Mouse (Mus musculus): ENCODE measurements at regions not wholly inside any gene's neighbourhood (a gene's known extent, or its start where the extent isn't known, plus 50 kb on each side); places are given as distances from the start of the nearest gene placed in this dataset.

GRCm38 (mm10) chr5:53329591-53329990, 62.7 kb downstream of the Smim20 start:
- DNase-seq (ENCODE audit: low spot score in 2 of 2) = no peak

DNA sequence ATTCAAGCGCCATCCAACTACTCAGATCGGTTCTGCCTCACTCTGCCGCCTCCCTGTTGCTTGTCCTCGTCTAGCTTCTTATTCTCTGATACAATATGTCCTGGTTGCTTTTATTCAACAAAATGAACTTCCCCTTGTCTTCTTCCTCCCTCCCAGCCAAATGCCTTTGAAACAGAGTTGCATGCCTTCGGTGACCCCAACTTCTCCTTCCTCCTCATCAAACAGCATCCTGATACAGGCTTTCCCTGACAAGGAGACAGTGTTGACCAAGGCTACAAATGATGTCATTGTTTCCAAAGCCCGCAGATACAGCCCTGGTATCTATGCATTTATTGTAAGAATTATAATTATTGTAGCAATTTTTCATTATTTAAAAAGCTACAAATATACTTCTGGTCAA, 69.8 kb downstream of the Smim20 start:
- DNase-seq (ENCODE audit: low spot score in 2 of 2) = no peak

DNA sequence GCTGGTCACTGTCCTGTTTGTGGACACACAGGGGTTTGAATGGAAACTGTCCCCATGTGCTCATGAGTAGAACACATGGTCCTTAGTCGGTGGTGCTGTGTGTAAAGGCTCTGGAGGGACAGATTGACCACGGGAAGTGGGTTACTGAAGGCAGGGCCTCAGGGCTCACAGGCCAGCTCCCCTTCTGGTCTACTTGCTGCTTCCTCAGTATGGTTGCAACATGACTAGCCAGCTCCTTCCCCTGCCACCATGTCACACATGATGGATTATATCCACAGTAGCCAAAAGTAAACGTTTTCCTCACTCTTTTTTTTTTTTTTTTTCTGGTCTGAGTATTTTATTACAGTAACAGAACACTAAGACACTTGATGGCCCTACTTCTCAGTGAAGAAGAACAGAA, 70.9 kb downstream of the Smim20 start:
- DNase-seq (ENCODE audit: low spot score in 2 of 2) = no peak

GRCm38 (mm10) chr5:53345164-53345563, 78.3 kb downstream of the Smim20 start:
- DNase-seq (ENCODE audit: low spot score in 2 of 2) = no peak

DNA sequence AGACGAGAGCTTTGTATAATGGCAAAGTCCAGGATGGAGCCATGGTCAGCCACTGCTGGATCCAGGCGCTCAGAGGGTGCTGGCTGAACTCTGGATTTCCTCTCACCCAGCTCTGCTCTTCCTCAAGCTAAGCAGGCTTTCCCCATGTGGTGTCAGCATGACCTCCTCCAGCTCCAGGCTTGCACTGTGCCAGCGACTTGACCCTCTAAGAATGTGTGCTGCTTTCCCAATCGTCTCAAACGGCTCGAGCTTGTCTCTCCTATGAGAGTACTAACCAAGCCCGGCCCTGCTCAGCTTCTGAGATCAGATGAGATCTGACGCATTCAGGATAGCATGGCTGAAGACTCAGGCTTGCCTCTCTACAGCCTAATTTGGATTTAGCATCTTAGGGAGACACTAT, 79.1 kb downstream of the Smim20 start:
- DNase-seq (ENCODE audit: low spot score in 2 of 2) = no peak

- no peak for DNase-seq (ENCODE audit: low spot score in 2 of 2)
Measured at GRCm38 (mm10) chr5:53346756-53347155, 79.9 kb downstream of the Smim20 start.

GRCm38 (mm10) chr5:53352852-53353251, 86.0 kb downstream of the Smim20 start:
- DNase-seq (ENCODE audit: low spot score in 2 of 2) = no peak

- DNase-seq (ENCODE audit: low spot score in 2 of 2) = no peak
Measured at GRCm38 (mm10) chr5:53354296-53354695, 87.4 kb downstream of the Smim20 start.

DNA sequence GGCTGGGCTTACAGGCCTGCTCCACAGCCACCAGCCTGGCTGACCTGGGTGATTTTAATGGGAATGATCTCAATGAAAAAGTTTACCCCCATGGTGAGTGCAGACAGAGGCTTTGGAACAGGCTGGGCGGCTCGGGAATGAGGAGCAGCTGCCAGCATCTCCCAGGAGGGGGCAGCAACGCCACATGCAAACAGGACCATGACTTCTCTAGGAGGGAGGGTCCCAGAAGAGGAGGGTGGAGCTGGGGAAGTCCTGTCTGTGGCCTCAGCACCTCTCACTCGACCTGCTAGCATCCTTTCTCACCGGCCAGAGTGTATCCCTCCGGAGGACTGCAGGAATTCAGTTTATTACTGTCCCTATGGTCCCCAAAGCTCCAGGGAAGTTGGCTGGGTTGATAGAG, 88.2 kb downstream of the Smim20 start:
- peak; percentile 84 to 85 for DNase-seq (ENCODE audit: low spot score in 2 of 2)

GRCm38 (mm10) chr5:53357086-53357608, 90.3 kb downstream of the Smim20 start:
- no peak for DNase-seq (ENCODE audit: low spot score in 2 of 2)

DNA sequence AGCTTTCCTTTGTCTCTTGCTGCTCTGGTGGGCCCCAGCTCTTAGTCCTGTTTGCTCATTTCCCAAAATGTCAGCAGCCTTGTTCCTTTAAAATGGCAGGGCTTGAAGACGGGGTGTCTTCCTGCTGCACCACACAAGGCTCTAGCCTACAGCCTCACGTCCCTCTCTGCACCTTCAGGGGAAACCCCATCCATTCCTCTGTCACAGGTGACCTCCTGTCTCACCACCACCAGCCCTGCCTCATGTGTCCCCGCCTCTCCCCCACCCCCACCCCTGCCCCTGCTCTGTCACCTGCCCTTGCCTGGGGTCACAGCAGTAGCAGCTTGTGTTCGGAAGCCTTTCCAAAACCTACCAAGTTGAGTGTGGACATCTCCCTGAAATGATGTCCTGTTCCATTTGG, 91.3 kb downstream of the Smim20 start:
- no peak for DNase-seq (ENCODE audit: low spot score in 2 of 2)

- DNase-seq (ENCODE audit: low spot score in 2 of 2) = no peak
Measured at GRCm38 (mm10) chr5:53359887-53360286, 93.0 kb downstream of the Smim20 start.

DNA sequence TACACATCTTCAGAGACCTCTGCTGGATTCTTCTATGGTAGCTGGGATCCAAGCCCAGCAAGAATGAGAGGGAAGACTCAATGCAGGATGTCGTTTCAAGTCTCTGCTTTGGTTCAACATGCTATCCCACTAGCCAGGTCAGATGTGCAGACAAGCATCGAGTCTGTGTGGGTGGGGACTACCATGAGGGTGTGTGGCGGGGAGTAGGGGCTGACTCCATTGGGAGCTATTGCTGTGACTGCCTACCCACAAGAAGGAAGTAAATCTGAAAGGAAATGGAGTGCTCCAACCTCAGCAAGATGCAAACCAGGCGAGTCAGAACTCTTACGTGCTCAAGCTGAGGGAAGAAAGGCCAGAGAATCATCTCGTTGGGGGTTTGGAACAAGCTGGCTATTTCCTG, 94.4 kb downstream of the Smim20 start:
- no peak for DNase-seq (ENCODE audit: low spot score in 2 of 2)

DNA sequence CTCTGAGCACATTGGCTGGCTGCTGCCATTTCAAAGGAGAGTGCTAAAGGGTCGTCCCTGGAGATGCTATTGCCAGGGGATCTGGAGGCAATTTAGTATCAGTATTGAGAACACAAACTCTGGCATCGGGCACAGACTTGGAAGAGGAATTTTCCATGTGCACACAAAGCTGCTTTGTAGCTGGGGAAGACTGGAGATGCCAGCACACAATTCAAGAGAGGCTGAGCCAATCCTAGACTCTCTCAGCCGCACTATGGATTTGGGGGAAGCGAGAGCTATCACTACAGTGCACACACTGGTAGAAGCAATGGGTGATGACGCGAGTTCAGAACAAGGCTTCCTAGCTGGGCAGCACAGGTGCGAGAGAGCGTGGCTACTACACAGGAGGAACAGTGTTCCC, 97.0 kb downstream of the Smim20 start:
- peak in 1 of 2 experiments; percentile 21 for DNase-seq (ENCODE audit: low spot score in 2 of 2)

DNA sequence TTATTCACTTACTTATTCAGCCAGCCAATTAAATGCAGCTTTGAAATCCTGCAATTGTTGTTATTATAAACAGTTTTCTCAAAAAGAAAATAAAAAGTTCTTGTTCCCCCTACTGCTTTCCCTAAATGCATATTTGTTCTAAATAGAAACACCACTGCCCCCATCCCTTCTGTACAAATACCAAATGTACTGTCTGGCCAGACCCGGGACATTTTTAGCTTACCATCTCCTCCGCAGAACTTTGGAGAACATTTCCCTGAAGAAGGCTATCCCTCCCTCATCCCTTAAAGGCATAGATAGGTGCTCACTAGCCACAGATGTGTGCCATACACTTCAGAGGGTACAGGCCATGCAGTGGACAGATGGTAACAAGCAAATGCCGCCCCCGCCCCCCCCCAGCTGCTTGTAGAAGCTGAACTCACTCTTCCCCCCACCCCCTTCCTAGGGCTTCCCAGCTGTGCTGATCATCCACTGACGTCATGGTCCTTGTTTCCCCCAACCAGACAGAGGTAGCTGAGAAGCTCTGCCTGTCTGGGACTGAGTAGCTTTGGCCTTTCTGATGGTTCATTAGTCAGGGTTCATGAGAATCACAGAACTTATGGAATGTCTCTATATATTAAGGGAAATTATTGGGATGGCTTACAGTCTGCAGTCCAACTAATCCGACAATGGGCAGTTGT, 98.9 kb upstream of the Rbpj start:
- peak in 1 of 2 experiments; percentile 28 for DNase-seq (ENCODE audit: low spot score in 2 of 2)

DNA sequence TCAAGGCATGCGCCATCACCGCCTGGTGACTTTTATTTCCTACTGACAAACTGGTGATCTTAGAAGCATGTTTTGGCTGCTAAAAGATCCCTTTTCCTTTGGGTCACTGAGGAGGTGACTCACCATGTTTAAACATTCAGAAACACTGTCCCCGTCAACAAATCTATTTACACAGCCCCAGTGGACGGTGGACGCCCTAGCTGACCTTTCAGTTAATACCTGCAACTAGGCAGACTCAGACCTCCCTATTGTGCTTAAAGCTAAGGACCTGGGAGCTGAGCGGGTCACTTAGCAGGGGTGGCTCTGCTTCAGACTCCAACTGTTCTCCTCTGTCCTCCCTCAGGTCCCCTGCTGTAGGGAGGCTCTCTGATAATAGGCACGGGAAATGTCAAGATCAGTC, 95.7 kb upstream of the Rbpj start:
- no peak for DNase-seq (ENCODE audit: low spot score in 2 of 2)

DNA sequence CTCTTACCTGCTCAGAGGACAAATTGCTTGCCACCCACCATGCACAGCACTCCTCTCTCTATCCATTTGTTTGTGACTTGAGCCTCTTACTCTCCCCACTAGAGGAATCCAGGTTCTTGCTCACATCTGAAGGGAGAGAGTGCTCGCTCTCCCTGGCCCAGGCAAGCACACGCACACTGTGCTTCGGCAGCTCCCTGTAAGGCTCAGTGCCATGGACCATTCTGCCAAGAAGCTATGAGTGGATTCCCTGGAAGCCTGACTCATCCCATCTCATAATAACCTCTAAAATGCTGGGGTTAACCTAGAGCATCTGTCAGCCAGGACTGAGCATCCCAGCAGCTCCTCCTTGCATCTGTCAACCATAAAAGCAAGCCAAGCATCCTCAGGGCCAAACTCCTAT, 94.3 kb upstream of the Rbpj start:
- DNase-seq (ENCODE audit: low spot score in 2 of 2) = peak in 1 of 2 experiments; percentile 38

DNA sequence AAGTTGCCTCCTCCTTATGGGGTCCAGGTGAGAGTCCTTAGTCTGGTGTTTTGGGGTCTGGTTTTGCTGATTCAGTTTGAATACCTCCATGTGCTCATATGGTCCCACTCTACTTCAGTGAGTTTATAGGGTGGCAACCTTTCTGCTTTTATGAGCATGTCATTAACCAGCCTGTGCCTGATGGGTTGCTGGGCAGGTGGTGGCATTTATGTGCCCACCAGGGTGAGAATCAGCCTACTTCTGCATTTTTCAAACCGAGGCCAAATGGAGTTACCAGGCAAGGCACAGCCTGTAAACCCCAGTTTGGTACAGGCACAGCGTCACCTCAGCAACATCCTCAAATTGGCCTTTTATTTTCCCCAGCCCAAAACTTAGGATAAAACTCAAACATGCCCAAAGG, 92.6 kb upstream of the Rbpj start:
- no peak for DNase-seq (ENCODE audit: low spot score in 2 of 2)

DNA sequence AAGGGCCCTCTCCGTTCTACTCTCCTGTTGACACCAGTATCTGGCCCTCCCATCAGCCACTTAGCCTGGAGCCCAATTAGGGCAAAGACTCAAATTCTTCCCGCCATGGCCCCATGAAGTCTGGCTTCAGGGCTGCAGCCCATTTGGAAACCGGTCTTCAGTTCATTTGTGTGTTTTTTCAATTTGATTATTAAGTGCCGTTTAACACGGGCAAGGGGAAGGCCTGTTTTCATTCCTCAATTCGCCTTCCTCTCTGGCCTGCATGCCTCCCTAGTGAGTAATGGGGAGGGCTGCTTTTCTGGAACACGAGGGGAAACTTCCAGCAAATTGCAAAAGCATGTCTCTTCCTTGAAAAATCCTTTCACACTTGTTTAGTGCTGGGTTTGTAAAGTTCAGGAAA, 89.1 kb upstream of the Rbpj start:
- DNase-seq (ENCODE audit: low spot score in 2 of 2) = no peak

DNA sequence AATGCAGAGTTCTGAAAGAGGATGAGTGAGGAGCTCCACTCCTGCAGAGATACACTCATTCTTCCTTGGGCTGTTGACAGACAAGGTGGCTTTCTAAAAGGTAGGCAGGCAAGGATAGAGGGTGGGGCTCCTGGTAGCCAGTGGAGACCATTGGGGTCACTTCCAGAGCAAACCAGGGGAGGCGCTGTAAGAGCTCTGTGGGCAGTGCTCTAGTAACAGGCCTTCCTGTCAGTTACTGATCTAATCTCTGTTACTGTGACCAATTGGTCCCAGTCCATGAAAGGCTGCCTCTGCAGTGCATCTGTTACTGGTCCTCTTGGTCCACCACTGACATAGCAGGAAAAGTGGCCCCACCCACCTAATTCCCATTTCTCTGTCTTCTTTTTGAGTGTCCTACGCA, 88.3 kb upstream of the Rbpj start:
- no peak for DNase-seq (ENCODE audit: low spot score in 2 of 2)

- DNase-seq (ENCODE audit: low spot score in 2 of 2) = no peak
Measured at GRCm38 (mm10) chr5:53378106-53378505, 87.8 kb upstream of the Rbpj start.

DNA sequence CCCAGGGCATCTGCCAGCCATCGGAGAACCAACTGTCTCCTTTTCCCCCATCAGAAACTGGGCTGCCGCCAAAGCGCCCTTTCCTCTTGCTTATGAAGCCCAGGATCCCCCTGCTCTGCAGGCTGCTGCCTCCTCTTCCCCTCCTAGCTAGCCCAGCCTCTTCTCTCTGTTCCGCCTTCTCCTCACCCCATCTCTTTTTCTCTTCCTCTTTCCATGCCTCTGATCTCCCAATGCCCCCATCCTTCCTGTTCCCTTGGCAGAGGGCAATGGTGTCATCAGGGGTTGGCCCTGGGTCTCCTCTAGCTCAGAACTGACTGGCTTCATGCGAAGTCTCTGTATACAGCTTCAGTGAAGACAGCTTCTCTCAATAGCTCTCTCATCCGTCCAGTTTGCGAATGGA, 87.4 kb upstream of the Rbpj start:
- no peak for DNase-seq (ENCODE audit: low spot score in 2 of 2)

DNA sequence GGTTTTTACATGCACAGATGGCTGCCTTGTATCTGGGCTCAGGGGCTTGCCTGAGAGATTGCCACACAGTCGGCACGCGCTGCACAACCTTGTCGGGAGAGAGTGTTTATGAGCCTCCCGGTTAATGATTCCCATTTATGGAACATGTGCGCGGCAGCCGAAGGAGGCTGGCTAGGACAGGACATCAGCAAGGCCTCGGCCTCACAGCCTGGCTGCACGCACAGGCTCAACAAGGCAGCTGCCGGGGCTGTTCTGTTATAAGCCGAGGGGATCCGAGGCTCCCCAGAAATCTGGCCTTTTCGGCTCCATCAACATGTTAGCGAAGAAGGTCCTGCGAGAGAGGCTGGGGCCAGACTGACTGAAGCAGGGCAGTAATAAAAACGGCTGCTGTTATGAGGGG, 86.3 kb upstream of the Rbpj start:
- no peak for DNase-seq (ENCODE audit: low spot score in 2 of 2)

DNA sequence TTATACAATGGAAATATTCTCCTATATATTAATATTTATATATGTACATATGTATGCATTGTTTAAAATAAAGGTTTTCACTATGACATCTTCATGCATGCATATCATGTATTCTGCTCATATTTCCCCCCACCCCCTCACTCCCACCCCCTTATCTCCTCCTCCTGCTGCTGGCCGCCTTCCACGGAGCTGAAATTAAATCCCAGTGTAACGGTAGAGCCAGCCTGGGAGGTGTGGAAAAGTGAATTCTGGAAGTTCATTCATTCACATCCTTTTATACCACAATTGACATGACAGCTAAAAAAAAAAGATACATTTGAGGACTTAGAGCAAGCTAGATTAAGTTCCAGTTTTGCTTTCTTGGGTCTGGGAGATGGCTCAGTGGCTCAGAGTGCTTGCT, 85.7 kb upstream of the Rbpj start:
- DNase-seq (ENCODE audit: low spot score in 2 of 2) = no peak
